In genomic region chr1:65841116-65841515, GRCm38 (mm10) we compare ENCODE assay signal across 19 mouse cellular contexts.
"Had no signal": no experiment of that assay in that cellular context is flagged by ENCODE, and none has a peak within 500 bp of the region (broad histone marks: within the 10 kb centered on the region; RNA-seq: fewer than 3 reads in every experiment).

No protein-coding gene starts in this region.

- H3K36me3 ChIP-seq: midbrain, embryonic 10.5 days; midbrain, embryonic 12.5 days; neural tube, embryonic 13.5 days; neural tube, embryonic 15.5 days had no signal

- H3K9ac ChIP-seq: lung, embryonic 14.5 days; midbrain, embryonic 12.5 days; neural tube, embryonic 13.5 days; neural tube, embryonic 15.5 days had no signal

- H3K27ac ChIP-seq: midbrain, embryonic 10.5 days; midbrain, embryonic 12.5 days; neural tube, embryonic 13.5 days; neural tube, embryonic 15.5 days had no signal

- DNase-seq: lung, adult 18-20 months; lung, embryonic 14.5 days; lung, postnatal 10 days; lung, postnatal 4 days; midbrain, embryonic 14.5 days; retina, postnatal 1 day; right cerebral cortex, adult 18-20 months; right cerebral cortex, postnatal 25 days; right cerebral cortex, postnatal 4 days; spleen, adult 18-20 months; thymus, adult 18-20 months; thymus, postnatal 14 days; thymus, postnatal 36 days had no signal

- H3K27me3 ChIP-seq: midbrain, embryonic 12.5 days; neural tube, embryonic 13.5 days; neural tube, embryonic 15.5 days had no signal

- ATAC-seq: midbrain, embryonic 16.5 days had no signal

- H3K9me3 ChIP-seq: midbrain, embryonic 10.5 days; midbrain, embryonic 12.5 days; neural tube, embryonic 13.5 days; neural tube, embryonic 15.5 days had no signal

- H3K4me3 ChIP-seq: midbrain, embryonic 10.5 days; midbrain, embryonic 12.5 days; myocyte; neural tube, embryonic 13.5 days; neural tube, embryonic 15.5 days had no signal

- H3K4me2 ChIP-seq: lung, embryonic 14.5 days; midbrain, embryonic 12.5 days; neural tube, embryonic 13.5 days; neural tube, embryonic 15.5 days had no signal

- H3K4me1 ChIP-seq: midbrain, embryonic 10.5 days; midbrain, embryonic 12.5 days; neural tube, embryonic 13.5 days; neural tube, embryonic 15.5 days had no signal
